Mouse (Mus musculus): ENCODE measurements around the gene Klhl8. TPM values are rescaled to one million over a fixed set of nuclear protein-coding genes. Genes with fewer than 3 reads are reported as not detected.

The Klhl8 gene
- total RNA-seq, 1 experiment from 2014 or later = 0.29 TPM

DNA sequence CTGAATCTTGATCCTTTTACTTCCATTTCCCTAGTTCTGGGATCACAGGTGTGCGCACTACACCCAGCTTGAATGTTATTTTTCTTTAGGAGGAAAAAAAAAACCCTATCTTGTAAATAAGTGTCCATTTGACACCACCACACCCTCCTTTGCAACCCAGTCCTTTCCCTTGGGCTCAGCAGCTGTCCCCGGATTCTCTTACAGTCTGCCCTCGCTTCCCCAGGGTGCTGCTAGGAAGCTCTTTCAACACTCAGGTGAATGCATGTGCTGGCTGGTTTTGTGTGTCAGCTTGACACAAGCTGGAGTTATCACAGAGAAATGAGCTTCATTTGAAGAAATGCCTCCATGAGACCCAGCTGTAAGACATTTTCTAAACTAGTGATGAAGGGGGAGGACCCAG is 7.2 kb upstream of the Klhl8 start:
- ATAC-seq (replicated peaks; ENCODE audit: insufficient number of reproducible peaks, low FRiP score, low TSS enrichment, poor library complexity, severe bottlenecking) = no peak

- no peak for ATAC-seq (replicated peaks; ENCODE audit: insufficient number of reproducible peaks, low FRiP score, low TSS enrichment, poor library complexity, severe bottlenecking)
Measured at GRCm38 (mm10) chr5:103917357-103917895, 6.4 kb upstream of the Klhl8 start.

DNA sequence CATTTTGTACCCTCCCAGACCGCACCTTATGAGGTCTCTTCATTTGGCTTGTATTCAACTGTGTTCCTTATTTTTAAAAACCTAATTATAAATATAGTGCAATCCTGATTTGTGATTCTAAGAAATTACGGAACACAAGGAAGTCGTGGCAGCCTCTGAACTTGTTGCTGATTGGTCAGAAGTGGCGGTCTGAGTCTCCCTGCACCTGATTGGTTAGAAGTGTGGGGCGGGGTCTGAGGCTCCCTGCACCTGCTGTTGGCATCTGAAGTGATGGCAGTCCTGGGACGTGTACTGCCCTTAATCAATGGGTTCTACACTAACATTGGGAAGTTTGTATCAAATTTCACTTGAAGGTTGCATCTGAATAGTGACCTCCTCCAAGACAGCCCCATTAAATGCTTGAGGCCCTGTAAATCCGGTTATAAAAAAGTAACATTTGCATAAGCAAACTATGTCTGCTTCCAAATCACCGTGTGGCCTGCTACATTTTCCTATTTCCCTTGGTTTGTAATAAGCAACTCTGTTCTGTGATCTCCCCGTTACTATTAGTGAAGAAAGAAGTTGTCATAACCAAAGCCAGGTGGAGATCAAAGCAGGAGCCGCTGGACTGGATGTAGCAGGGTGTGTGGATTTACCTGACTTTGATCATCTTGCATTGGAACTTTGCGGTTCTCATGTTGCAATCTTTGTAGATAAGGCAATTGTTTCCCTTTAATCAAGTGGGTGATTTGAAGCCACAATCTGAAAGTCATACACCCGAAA is 5.7 kb upstream of the Klhl8 start:
- no peak for ATAC-seq (replicated peaks; ENCODE audit: insufficient number of reproducible peaks, low FRiP score, low TSS enrichment, poor library complexity, severe bottlenecking)

GRCm38 (mm10) chr5:103914335-103915226 is 3.5 kb upstream of the Klhl8 start:
- peak; percentile 41; the same call in 1 of the 2 replicates for ATAC-seq (replicated peaks; ENCODE audit: insufficient number of reproducible peaks, low FRiP score, low TSS enrichment, poor library complexity, severe bottlenecking)

DNA sequence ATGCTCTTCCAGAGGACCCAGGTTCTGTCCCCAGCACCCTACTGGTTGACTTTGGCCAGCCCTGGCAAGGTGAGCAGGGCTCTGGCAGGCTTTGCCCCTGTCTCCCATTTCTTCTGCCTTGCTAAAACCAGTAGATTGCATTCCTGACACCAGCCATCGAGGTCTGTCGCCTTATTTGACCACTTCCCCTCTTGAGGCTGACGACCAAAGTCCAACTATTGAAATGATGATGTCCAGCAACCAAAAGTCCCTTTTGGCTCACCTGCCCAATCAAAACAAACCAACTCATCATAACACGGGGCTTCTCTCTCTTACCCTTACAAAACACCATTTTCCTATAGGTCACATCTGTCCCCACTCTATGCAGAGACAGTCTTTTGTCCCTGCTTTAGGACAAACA is 2.1 kb upstream of the Klhl8 start:
- no peak for ATAC-seq (replicated peaks; ENCODE audit: insufficient number of reproducible peaks, low FRiP score, low TSS enrichment, poor library complexity, severe bottlenecking)

DNA sequence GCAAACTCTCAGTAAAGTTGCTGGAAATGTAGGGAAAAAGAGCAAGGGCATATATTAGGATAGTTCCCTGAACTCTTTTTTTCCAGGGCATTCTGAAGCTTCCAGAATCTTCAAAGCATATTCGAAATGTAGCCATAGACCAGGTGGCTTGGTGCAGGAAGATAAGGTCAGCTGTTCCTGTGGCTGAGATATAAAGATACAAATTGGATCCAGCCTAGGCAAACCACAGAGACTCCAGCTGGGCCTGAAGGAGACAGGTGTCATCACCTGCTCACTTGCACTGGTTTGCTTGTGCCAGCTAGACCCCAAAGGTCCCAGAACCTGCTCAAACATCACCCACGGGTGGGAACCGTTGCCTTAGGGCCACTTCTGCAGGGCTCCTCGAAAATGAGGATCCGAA is 496 bp upstream of the Klhl8 start:
- no peak for ATAC-seq (replicated peaks; ENCODE audit: insufficient number of reproducible peaks, low FRiP score, low TSS enrichment, poor library complexity, severe bottlenecking)

DNA sequence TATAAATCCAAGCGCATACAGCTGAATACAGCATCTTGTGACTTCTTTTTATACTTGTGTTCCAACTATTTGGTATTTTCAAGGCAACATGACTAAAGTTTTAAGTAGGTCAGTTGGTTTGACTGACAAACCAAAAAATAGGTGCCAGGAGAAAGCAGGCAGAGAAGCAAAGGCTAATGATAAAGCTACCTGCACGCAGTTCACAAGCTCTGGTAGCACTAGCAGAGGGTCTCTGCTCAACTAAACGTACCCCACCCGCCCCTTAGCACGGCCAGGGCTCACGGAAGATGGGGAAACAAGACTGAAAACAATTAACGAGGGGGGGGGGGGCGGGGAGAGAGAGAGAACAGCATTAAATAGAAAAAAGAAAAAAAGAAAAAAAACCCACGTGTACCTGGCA is 903 bp downstream of the Klhl8 start:
- ATAC-seq (replicated peaks; ENCODE audit: insufficient number of reproducible peaks, low FRiP score, low TSS enrichment, poor library complexity, severe bottlenecking) = no peak

DNA sequence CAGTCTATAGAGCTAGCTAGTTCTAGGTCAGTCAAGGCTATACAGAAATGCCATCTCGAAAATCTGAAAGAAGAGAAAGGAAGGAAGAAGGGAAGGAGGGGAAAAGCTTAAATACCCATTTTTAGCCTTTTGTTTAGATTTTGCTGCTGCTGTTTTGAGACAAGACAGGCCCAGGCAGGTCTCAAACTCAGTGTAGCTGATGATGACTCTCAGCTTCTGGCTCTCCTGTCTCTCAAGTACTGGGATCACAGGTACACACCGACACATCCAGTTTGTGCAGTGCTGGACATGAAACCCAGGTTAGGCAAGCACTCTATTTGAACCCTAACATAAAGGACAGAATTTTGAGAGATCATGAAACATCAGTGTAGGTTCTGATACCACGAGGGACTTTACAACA is 1.6 kb downstream of the Klhl8 start:
- no peak for ATAC-seq (replicated peaks; ENCODE audit: insufficient number of reproducible peaks, low FRiP score, low TSS enrichment, poor library complexity, severe bottlenecking)

- no peak for ATAC-seq (replicated peaks; ENCODE audit: insufficient number of reproducible peaks, low FRiP score, low TSS enrichment, poor library complexity, severe bottlenecking)
Measured at GRCm38 (mm10) chr5:103908851-103909250, 2.2 kb downstream of the Klhl8 start.

DNA sequence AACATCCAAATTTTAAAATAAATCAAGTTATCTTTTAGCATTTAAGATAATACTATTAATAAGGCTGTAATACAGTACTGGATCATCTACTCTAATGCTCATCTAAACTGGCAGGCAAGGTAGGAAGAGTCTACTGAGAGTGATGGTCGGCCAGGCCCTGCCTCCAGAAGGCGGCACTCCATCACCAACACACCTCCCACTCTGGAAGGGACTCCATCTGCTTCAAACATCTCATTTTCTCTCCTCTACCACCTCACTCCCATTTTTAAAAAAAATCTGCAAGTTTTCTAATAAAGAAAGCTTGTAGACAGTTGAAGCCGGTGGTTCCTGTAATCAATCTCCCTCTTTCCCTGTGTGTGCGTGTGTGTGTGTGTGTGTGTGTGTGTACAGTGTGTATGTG is 3.2 kb downstream of the Klhl8 start:
- ATAC-seq (replicated peaks; ENCODE audit: insufficient number of reproducible peaks, low FRiP score, low TSS enrichment, poor library complexity, severe bottlenecking) = no peak

DNA sequence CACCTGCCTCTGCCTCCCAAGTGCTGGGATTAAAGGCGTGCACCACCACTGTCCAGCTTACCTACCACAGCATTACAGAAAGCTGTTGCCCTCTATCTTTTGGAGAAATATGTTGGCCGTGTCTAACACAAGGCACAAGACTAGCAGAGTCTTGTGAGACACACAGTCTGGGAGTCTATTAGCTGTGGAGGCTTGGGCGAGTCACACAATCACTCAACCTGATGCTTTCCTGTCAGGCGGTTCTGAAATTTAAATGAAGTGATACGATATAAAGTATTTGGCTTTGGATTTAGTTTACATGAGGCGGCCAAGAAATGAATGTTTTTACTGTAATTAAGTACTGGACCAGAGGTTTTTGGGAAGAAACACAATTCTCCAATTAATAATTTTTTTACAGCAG is 4.9 kb downstream of the Klhl8 start:
- ATAC-seq (replicated peaks; ENCODE audit: insufficient number of reproducible peaks, low FRiP score, low TSS enrichment, poor library complexity, severe bottlenecking) = no peak

DNA sequence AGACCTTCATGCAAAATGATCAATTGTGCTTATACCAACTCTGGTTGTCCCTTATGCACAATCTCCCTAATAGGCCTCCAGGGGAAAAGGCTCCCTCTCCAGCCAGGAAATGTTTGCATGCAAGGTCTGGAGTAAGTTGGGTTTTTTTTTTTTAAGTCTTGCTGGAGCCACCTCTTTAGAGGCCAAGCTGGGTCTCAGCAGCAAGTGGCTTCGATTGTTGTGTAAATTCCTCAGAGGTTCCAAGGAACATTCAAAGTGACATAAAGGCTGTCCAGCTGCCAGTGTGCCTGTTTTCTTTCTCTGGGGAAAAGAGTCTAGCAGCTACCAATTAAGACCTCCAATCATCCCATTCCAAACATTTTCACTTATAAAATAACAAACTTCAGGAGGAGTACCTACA is 12.7 kb downstream of the Klhl8 start:
- no peak for ATAC-seq (replicated peaks; ENCODE audit: insufficient number of reproducible peaks, low FRiP score, low TSS enrichment, poor library complexity, severe bottlenecking)

GRCm38 (mm10) chr5:103889766-103890165 is 21.3 kb downstream of the Klhl8 start:
- no peak for ATAC-seq (replicated peaks; ENCODE audit: insufficient number of reproducible peaks, low FRiP score, low TSS enrichment, poor library complexity, severe bottlenecking)

GRCm38 (mm10) chr5:103863759-103864158 is 47.3 kb downstream of the Klhl8 start:
- no peak for ATAC-seq (replicated peaks; ENCODE audit: insufficient number of reproducible peaks, low FRiP score, low TSS enrichment, poor library complexity, severe bottlenecking)

DNA sequence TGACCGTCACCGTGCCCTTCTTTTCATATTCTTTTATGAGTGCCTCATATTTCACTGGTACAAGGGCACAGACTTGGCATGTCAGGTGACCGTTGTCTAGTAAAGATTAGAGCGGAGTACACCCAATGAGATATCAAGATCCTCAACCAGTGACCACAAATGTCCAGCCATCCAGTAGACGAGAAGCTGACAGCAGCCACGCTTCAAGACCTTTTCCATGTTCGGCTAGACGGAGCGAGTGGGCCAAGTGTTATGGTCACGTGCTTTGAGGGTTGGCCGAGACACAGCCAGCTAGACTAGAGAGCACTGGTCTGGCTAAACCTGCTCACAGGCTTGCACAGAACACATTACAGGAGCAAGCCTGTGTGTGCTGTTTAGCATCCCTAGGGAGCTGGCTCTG is 50.4 kb downstream of the Klhl8 start:
- no peak for ATAC-seq (replicated peaks; ENCODE audit: insufficient number of reproducible peaks, low FRiP score, low TSS enrichment, poor library complexity, severe bottlenecking)

DNA sequence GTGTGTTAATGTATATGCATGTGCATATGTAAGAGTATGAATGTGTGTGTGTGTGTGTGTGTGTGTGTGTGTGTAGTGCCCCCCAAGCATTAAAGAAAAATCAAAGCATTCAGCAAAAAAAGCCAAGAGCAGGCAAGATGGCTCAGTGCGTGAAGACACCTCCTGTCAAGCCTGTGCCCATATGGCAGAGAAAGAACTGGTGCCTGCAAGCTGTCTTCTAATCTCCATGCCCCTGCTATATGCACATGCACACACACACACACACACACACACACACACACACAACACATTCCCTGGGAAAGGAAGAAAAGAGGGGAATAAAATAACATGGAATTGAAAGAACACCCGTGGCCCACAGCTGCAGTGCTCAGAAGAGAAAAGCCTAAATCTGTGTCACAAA is 53.9 kb downstream of the Klhl8 start:
- ATAC-seq (replicated peaks; ENCODE audit: insufficient number of reproducible peaks, low FRiP score, low TSS enrichment, poor library complexity, severe bottlenecking) = no peak

DNA sequence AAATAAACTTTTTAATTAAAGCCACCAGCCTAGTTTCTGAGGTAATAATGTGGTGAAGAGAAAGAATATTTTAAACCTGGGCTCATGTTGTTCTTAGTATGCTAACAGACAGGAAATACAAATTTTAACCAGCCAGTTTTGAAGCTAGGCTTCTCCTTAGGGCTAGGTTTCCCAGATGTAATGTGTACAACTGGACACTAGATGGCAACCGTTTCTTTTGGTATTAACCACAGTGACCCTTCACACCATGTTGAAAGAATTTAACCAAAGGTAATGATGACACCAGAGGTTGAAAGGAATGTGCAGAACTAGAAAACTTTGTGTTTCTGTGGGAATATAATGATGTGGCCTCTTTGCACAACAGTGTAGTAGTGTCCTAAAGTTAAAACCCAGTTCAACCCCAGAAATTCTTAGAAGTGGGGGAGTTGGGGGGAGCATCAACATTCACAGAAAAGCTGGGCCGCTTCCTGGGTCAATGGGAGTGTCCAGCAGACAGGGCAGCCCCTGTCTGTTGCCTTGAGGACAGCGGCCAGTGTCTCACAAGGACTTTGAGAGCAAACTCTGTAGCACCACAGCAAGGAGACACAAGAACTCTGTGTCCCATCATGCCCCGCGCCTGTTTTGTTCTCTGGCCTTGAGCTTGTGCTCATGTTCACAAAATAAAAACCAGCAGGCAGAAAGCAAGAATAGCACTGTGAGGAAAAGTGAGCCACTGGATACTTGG is 54.6 kb downstream of the Klhl8 start:
- ATAC-seq (replicated peaks; ENCODE audit: insufficient number of reproducible peaks, low FRiP score, low TSS enrichment, poor library complexity, severe bottlenecking) = peak; percentile 54

DNA sequence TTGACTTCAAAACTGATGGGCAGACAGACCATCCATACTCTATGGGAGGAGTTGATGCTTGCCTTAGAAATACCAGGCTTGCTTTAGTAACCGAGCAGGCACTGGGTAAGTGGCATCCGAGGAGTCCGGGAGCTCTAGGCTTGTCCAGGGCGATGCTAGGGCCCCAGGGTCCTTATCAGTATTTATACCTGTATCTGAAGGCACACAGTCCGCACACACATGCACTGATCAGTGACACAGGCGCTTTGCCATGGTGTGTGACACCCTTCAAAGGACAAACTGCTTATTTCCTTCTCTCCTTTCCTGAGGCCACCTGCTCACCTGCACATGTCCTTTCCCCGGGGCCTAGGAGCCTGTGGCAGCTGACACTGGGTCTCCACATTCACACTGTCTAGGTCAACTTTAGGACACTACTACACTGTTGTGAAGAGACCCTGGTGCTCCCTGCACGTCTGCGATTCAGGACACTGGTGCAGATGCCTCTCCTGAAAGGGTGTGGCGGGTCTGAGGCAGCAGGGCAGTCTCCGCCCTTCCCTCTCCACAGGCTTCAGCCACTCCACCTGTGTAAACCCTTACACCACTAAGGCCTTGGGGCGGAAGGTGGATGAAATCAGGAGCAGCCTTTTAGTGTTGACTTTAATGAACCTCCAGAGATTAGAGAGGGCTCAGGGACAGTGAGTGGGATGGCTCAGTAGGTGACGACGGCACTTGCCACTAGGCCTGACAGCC is 55.4 kb downstream of the Klhl8 start:
- peak; percentile 24; the same call in 1 of the 2 replicates for ATAC-seq (replicated peaks; ENCODE audit: insufficient number of reproducible peaks, low FRiP score, low TSS enrichment, poor library complexity, severe bottlenecking)

DNA sequence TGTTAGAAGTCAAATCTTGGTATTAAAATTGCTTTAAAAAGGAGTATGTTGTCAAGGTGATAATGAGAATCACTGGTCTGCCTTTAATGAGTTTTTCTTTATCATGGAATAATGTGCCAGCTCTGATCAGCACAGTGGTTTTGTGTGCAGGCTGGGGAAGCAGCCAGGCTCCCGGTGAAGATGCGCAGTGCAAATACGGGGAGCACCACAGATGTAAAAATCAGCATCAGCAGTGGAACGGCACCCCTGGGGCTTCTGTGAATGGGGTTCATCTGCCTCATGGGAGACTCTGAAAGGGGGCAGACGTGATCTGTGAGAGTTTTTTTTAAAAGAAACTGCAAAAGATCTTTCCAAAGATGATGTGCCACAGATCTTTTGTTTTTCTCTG is 56.3 kb downstream of the Klhl8 start:
- ATAC-seq (replicated peaks; ENCODE audit: insufficient number of reproducible peaks, low FRiP score, low TSS enrichment, poor library complexity, severe bottlenecking) = no peak

Data from monocyte, adult 5-6 weeks (primary cell).